Mouse (Mus musculus): ENCODE data around the gene Pip5k1b. TPM values are rescaled to one million over a fixed set of nuclear protein-coding genes. Genes with fewer than 3 reads are reported as not detected.

Gene Pip5k1b
- polyA plus RNA-seq, 1 experiment, result 0.24 TPM

DNA sequence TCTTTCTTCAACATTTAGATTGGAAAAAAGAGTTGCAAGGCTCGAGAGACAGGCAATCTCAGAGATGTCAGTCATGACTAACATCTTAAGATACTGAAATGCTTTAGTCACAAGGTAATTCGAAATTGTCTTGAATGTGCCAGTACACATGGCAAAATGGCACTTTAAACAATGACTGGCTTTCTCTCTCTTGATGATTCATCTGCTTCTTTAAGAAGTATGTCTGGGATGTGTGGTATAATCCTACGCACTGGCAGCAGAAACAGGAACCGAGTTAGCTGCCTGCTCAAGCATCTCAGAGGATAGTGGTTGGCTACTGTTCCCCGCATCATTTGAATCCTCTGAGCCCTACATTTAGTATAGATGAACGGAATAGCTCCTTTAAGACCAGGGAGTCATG, 230.0 kb downstream of the Pip5k1b start:
- Histone ChIP-seq H3K4me3 (no peak overlapping the region), H3K36me3 (ENCODE audit: control insufficient read depth, insufficient read depth) (no peaks in the 10 kb centered on the region), H3ac (ENCODE audit: control insufficient read depth, insufficient read length) (no peak overlapping the region), H3K4me2 (ENCODE audit: low read depth) (peak overlapping the region; percentile 2), H3K79me2 (ENCODE audit: control insufficient read depth, insufficient read depth) (no peaks in the 10 kb centered on the region), H3K27me3 (ENCODE audit: control insufficient read depth, insufficient read depth, insufficient read length) (no peaks in the 10 kb centered on the region)
- TF ChIP-seq MAX (IDR thresholded peaks at IDR 0.05; ENCODE audit: low read depth) (no peak), REST (IDR thresholded peaks at IDR 0.05; ENCODE audit: insufficient read depth, insufficient read length) (no peak), POLR2A (IDR thresholded peaks at IDR 0.05; ENCODE audit: insufficient read length, low read depth) (no peak), MYOG (IDR thresholded peaks at IDR 0.05; ENCODE audit: control insufficient read depth in 1 of 3, insufficient read depth in 1 of 3, insufficient read length in 2 of 3, low read depth in 2 of 3) (no peak), USF1 (IDR thresholded peaks at IDR 0.05; ENCODE audit: low read depth) (no peak)

DNA sequence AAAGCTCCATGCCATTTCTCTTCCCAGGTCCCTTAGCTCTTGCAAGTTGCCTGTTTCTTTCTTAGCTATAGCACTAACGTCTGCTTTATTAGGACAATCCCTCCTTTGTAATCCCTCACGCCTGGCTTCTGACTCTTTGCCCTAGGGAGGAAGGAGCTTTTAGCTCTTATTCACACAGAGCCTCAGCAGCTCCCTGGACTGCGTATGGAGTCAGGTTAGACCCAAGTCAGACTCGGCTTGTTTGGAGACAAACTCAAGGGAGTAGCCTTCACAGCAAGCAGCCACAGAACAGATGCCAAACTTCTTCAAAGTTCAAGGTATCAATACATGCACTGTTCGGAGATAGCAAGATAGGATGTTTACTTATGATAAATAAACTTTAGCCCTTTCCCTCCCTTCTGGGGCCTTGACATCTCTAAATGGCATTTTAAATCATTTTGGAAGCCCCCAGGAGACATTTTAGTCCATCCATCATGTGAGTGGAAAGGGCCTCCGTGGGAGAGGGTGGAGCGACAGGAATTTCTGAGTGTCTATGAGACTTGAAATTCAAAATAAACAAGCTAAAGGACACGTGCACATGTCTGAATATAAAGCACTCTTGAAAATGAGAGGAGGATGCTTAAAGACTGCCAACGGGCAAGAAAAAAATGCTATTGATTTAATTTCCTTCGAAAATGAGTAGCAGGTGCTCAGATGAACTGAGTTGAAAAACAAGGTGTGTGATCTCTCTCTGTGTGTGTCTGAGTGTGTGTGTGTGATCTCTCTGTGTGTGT, 231.6 kb downstream of the Pip5k1b start:
- H3K4me2 ChIP-seq (ENCODE audit: low read depth), result no peak overlapping the region

DNA sequence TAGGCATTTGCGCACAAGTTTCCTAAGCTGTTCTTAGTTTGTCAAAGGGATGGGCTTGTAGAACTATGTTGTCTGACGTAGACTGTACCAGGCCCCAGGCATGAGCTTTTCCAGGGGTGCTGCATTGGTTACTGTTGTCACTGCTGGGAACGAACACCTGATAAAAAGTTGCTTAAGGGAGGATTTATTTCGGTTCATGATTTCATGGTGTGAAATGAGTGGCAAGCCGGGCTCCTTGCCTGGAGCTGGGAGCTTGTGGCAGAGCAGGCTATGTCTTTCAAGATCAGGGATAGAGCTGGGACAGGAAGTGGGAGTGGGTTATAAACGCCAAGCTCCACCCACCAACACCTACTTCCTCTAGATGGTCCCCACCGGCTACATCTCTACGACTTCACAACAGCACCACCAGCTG, 233.8 kb downstream of the Pip5k1b start:
- no peaks in the 10 kb centered on the region for H3K27me3 ChIP-seq (ENCODE audit: control insufficient read depth, insufficient read depth, insufficient read length)
- TF ChIP-seq SRF (IDR thresholded peaks at IDR 0.05; ENCODE audit: control insufficient read depth, insufficient read length, low read depth) (no peak), REST (IDR thresholded peaks at IDR 0.05; ENCODE audit: insufficient read depth, insufficient read length) (no peak), CEBPB (IDR thresholded peaks at IDR 0.05; ENCODE audit: insufficient read depth, poor library complexity, severe bottlenecking) (no peak)
- no peak overlapping the region for H3ac ChIP-seq (ENCODE audit: control insufficient read depth, insufficient read length)
- no peaks in the 10 kb centered on the region for H3K36me3 ChIP-seq (ENCODE audit: control insufficient read depth, insufficient read depth)
- H3K4me3 ChIP-seq, result no peak overlapping the region
- no peak overlapping the region for H3K4me2 ChIP-seq (ENCODE audit: low read depth)
- H3K79me2 ChIP-seq (ENCODE audit: control insufficient read depth, insufficient read depth), result no peaks in the 10 kb centered on the region

More for the DNA sequence above, 231.6 kb downstream of the Pip5k1b start:
- Histone ChIP-seq H3ac (ENCODE audit: control insufficient read depth, insufficient read length) (no peak overlapping the region), H3K79me2 (ENCODE audit: control insufficient read depth, insufficient read depth) (no peaks in the 10 kb centered on the region), H3K27me3 (ENCODE audit: control insufficient read depth, insufficient read depth, insufficient read length) (no peaks in the 10 kb centered on the region), H3K4me3 (no peak overlapping the region), H3K36me3 (ENCODE audit: control insufficient read depth, insufficient read depth) (no peaks in the 10 kb centered on the region)
- no peak for TF ChIP-seq POLR2A (IDR thresholded peaks at IDR 0.05; ENCODE audit: insufficient read length, low read depth)
- no peak for TF ChIP-seq REST (IDR thresholded peaks at IDR 0.05; ENCODE audit: insufficient read depth, insufficient read length)
- no peak for TF ChIP-seq MYOD1 (IDR thresholded peaks at IDR 0.05; ENCODE audit: control insufficient read depth in 1 of 3, insufficient read length in 2 of 3, low read depth in 2 of 3)
- TF ChIP-seq CEBPB (IDR thresholded peaks at IDR 0.05; ENCODE audit: insufficient read depth, poor library complexity, severe bottlenecking), result no peak

DNA sequence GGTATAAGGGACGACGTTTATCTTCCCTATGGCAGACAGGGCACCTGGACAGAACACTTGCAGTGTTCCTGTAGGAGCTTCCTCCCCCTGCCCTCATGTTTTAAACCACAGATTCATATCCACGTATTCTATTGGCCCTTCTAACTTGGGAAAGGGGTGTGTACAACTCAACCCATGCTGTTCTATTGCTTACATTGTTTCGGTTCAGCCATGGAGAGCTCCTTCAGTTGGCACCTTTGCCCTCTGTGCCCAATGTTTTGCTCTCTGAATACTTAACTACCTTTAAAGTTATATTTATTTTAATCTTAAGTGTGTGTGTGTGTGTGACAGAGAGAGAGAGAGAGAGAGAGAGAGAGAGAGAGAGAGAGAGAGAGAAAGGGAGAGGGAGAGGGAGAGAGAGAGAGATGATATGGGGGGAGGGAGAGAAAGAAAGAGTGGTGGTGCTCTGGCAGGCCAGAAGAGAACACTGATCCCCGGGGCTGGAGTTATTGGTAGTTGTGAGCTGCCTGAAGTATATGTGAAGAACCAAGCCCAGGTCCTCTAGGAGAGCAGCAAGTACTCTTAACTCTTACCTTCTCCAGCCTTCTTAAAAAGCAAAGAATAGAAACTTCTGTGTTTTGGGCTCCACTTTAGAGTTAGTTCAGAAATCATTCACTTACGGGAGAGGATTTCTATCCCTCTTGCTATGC, 234.3 kb downstream of the Pip5k1b start:
- Histone ChIP-seq H3K27me3 (ENCODE audit: control insufficient read depth, insufficient read depth, insufficient read length) (no peaks in the 10 kb centered on the region), H3K36me3 (ENCODE audit: control insufficient read depth, insufficient read depth) (no peaks in the 10 kb centered on the region), H3K79me2 (ENCODE audit: control insufficient read depth, insufficient read depth) (no peaks in the 10 kb centered on the region), H3K4me3 (no peak overlapping the region), H3K4me2 (ENCODE audit: low read depth) (no peak overlapping the region), H3ac (ENCODE audit: control insufficient read depth, insufficient read length) (no peak overlapping the region)
- no peak for TF ChIP-seq CEBPB (IDR thresholded peaks at IDR 0.05; ENCODE audit: insufficient read depth, poor library complexity, severe bottlenecking)
- no peak for TF ChIP-seq REST (IDR thresholded peaks at IDR 0.05; ENCODE audit: insufficient read depth, insufficient read length)
- no peak for TF ChIP-seq POLR2A (IDR thresholded peaks at IDR 0.05; ENCODE audit: insufficient read length, low read depth)
- no peak for TF ChIP-seq POLR2AphosphoS2 (IDR thresholded peaks at IDR 0.05; ENCODE audit: insufficient read length, low read depth)
- TF ChIP-seq E2F4 (IDR thresholded peaks at IDR 0.05; ENCODE audit: insufficient read depth), result no peak
- no peak for TF ChIP-seq MYOD1 (IDR thresholded peaks at IDR 0.05; ENCODE audit: control insufficient read depth in 1 of 3, insufficient read length in 2 of 3, low read depth in 2 of 3)
- no peak for TF ChIP-seq SRF (IDR thresholded peaks at IDR 0.05; ENCODE audit: control insufficient read depth, insufficient read length, low read depth)
- TF ChIP-seq MYOG (IDR thresholded peaks at IDR 0.05; ENCODE audit: control insufficient read depth in 1 of 3, insufficient read depth in 1 of 3, insufficient read length in 2 of 3, low read depth in 2 of 3), result no peak
- no peak for TF ChIP-seq TCF12 (IDR thresholded peaks at IDR 0.05; ENCODE audit: insufficient read depth, poor library complexity, severe bottlenecking)
- TF ChIP-seq USF1 (IDR thresholded peaks at IDR 0.05; ENCODE audit: low read depth), result no peak
- TF ChIP-seq TCF3 (IDR thresholded peaks at IDR 0.05; ENCODE audit: insufficient read length, low read depth), result no peak
- TF ChIP-seq MAX (IDR thresholded peaks at IDR 0.05; ENCODE audit: low read depth), result no peak

DNA sequence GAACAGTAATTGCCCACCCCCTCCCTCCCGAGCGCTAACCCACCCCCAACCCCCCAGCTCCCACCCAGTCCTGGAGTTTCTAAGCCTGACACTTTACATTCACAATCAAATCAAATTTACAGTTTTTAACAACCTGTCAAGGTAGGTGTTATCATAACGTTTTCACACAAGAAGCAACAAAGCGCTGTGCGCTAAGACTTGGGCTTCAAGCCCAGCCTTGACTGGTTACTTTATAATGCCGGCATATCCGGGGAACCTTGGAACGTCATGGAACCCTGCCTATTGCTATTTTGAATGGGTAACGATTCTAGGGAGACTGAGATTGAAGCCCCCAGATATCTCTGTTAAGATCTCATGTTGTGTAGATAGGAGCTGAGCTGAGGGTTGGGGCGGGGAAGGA, 237.5 kb downstream of the Pip5k1b start:
- Histone ChIP-seq H3K36me3 (ENCODE audit: control insufficient read depth, insufficient read depth) (no peaks in the 10 kb centered on the region), H3K4me2 (ENCODE audit: low read depth) (no peak overlapping the region), H3ac (ENCODE audit: control insufficient read depth, insufficient read length) (no peak overlapping the region), H3K4me3 (no peak overlapping the region), H3K27me3 (ENCODE audit: control insufficient read depth, insufficient read depth, insufficient read length) (no peaks in the 10 kb centered on the region), H3K79me2 (ENCODE audit: control insufficient read depth, insufficient read depth) (no peaks in the 10 kb centered on the region)
- no peak for TF ChIP-seq E2F4 (IDR thresholded peaks at IDR 0.05; ENCODE audit: insufficient read depth)
- no peak for TF ChIP-seq USF1 (IDR thresholded peaks at IDR 0.05; ENCODE audit: low read depth)
- TF ChIP-seq SRF (IDR thresholded peaks at IDR 0.05; ENCODE audit: control insufficient read depth, insufficient read length, low read depth), result no peak
- TF ChIP-seq MAX (IDR thresholded peaks at IDR 0.05; ENCODE audit: low read depth), result no peak
- TF ChIP-seq POLR2AphosphoS2 (IDR thresholded peaks at IDR 0.05; ENCODE audit: insufficient read length, low read depth), result no peak
- no peak for TF ChIP-seq MYOD1 (IDR thresholded peaks at IDR 0.05; ENCODE audit: control insufficient read depth in 1 of 3, insufficient read length in 2 of 3, low read depth in 2 of 3)
- no peak for TF ChIP-seq CEBPB (IDR thresholded peaks at IDR 0.05; ENCODE audit: insufficient read depth, poor library complexity, severe bottlenecking)
- TF ChIP-seq TCF12 (IDR thresholded peaks at IDR 0.05; ENCODE audit: insufficient read depth, poor library complexity, severe bottlenecking), result no peak
- no peak for TF ChIP-seq MYOG (IDR thresholded peaks at IDR 0.05; ENCODE audit: control insufficient read depth in 1 of 3, insufficient read depth in 1 of 3, insufficient read length in 2 of 3, low read depth in 2 of 3)
- no peak for TF ChIP-seq TCF3 (IDR thresholded peaks at IDR 0.05; ENCODE audit: insufficient read length, low read depth)
- TF ChIP-seq REST (IDR thresholded peaks at IDR 0.05; ENCODE audit: insufficient read depth, insufficient read length), result no peak
- TF ChIP-seq POLR2A (IDR thresholded peaks at IDR 0.05; ENCODE audit: insufficient read length, low read depth), result no peak

Data from myocyte (in vitro differentiated cells).